Mouse (Mus musculus) yolk sac, embryonic 10.5 days (tissue): ENCODE results near the gene Prg4.

ENCODE experiments used
- DNase-seq: peaks from one replicate; pipeline ENCODE4 v3.0.0-alpha.2; 2017; ENCODE audit warnings: low spot score

Prg4 gene

GRCm38 (mm10) chr1:150404555-150404954 lies 61.4 kb downstream of the Prg4 start:
- no peak for DNase-seq

- DNase-seq, result no peak
Observed at GRCm38 (mm10) chr1:150403914-150404313, 62.1 kb downstream of the Prg4 start.
